Mouse (Mus musculus) right cerebral cortex, adult 2 months (tissue): Measurements from ENCODE around the gene Ube2n.

Experiments
- DNase-seq, 2 experiments: peaks; one replicate each; pipeline ENCODE4 v3.0.0; 2021 to 2022; ENCODE audit warnings: low spot score in 2 of 2

The Ube2n gene

GRCm38 (mm10) chr10:95514656-95515292 lies at the start of gene Ube2n:
Gene Ube2n (plus strand): TSS chr10:95515145.
- DNase-seq, result peak; percentile 96 to 99

- DNase-seq, result no peak
Observed at GRCm38 (mm10) chr10:95465485-95465896, 49.5 kb upstream of the Ube2n start.

DNA sequence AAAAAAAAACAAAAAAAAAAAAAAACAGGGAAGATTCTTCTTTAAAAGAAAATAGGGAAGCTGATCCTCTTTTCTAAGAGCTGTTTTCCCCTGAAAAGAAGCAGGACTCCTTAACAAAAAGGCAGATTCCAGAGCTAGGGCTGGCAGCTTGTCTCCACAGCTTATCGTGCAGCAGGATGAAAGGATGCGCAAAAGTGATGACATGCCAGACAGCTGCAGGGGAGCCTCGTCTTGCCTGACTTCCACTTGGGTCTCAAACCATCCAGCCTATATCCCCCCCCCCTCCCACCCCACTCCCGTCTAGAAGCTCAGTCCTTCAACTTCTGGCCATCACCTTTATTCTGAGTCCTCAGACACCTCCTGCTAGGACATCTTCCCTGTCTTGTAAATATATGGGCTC lies 46.1 kb upstream of the Ube2n start:
- DNase-seq, result no peak

DNA sequence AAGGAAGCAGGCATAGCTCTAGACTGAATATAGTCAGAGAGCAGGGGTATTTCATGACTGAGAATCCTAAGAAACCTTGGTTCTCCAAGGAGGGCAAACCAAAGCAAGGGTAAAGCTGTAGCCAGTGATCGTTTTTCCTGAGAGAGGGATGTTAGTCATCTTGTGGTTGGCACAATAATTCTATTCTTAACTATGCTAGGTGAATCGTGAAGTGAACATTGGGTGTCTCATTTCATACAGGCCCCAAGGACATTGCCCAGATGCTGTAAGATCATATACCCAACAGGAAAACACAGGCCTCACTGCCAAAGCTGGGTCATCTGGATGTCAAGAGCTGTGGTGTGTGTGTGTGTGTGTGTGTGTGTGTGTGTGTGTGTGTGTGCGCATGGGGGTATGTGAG lies 43.8 kb upstream of the Ube2n start:
- no peak for DNase-seq

DNA sequence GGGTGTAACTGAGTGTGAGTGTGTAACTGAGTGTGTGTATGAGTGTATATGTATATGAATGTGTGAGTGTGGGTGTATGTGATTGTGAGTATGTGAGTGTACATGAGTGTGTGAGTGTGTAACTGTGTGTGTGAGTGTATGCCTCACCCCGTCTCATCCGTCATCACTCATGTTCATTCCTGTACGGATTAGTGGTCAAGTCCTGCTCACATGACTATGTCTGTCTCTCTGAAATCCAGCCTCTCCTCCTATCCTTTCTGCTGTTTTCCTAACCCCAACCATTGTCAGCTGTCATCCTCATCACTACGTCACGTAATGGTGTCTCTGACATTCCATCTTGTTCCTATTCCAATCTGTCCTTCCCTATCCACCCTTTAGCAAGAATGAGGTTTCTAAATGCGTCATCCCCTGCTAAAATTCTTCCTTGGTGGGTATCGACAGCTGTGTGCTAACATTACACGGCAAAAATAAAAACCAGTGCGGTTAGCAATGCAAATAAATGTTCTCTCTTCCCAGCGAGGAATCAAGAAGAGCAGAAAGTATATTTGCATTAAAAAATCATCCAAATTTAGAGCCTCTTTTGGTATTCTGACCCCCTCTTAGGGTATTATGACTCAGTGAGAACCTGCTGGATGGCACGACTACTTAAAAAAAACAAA lies 42.9 kb upstream of the Ube2n start:
- peak; percentile 25 to 26 for DNase-seq

DNA sequence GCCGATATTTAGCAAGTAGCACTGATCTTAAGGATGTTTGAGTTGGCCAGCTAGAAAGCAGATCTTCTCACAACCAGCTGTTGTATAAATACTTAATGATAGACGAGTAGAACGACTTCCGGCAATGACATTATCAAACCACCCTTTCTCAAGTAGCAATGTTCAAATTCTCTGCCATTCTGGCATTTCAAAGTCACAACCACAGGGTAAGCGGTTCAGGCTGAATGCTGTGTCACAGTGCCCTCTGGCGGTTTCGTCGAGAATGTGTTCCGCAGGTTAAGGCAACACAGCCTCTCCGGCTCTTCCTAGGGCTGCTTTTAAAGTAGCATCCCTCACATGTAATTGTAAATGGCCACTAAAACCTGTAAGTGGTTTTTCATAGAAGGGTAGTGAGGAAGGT lies 39.0 kb upstream of the Ube2n start:
- peak; percentile 83 to 91 for DNase-seq

- DNase-seq, result no peak
Observed at GRCm38 (mm10) chr10:95477516-95477915, 37.4 kb upstream of the Ube2n start.

GRCm38 (mm10) chr10:95489653-95490052 lies 25.3 kb upstream of the Ube2n start:
- peak in 1 of 2 experiments; percentile 34 for DNase-seq

- no peak for DNase-seq
Observed at GRCm38 (mm10) chr10:95494268-95494667, 20.7 kb upstream of the Ube2n start.

DNA sequence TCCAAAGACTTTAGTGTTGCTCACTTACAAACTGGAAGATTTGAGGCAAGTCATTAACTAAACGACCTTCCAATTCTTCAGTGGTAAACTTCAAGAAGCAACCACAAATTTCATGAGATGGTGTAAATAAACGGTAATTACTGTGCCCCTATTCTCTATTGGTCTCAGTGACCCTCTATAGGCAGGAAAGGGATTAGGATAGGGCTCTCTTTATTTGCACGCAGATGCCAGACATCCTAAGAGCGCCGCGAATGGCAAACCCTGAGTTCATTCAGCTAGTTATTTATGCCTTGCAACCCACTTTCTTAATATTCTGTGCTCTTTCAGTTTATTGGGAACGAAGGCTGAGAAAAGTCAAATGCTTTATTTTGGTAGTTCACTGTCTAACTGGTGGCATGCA lies 13.9 kb upstream of the Ube2n start:
- no peak for DNase-seq

GRCm38 (mm10) chr10:95501463-95502081 lies 13.4 kb upstream of the Ube2n start, which contains the start of gene Mrpl42:
Gene Mrpl42 (minus strand): TSS chr10:95501940.
- peak; percentile 87 to 92 for DNase-seq

DNA sequence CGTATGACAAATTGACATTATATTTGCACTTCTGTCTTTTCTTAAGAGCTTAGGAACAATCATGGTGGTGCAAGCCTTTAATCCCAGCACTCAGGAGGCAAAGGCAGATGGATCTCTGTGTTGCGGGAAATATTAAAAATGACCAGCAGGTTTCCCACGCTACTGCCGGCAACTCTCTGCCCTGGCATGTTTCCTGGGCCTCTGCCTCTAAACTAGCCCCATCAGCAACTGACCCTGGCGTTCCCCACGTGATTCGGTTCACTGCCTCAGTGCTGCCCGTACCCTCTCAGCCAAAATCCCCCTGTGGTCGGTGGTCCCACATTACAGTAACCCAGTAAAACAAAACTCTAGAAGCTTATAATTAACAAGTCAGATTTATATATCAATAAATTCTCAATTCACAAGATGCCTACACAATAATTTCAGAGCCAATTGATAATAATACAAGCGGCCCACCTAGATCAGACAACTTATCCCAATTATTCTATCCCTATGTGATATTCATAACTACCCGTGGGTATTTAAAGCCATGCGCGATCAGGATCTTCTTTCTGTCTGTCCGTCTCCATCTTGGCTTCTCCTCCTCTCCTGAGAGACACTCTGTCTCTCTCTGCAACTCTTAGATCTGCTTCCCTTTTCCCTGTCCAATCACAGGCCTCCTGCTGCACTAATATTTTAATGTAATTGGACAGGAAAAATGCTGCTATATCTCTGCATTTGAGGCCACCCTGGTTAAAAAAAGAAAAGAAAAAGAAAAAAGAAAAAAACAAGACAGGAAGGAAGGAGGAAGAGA lies 11.3 kb upstream of the Ube2n start:
- no peak for DNase-seq

DNA sequence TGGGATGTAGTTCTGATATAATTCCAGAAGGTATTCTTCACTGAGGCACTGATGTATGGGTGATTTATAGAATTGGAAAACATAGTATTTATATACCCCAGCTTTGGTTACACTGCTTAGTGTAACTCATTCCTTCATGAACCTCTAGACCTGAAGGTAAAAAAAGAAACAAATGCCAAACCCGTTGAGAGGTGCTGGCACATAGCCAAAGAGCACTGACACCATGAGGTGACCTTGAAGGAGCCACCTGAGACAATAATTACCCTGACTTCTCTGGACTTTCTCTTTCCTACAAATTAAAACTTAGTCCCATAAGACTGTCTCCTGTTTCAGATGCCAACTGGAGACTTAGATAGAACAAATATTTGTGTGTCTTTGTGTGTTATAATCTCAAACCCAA lies 10.6 kb upstream of the Ube2n start:
- DNase-seq, result no peak

- DNase-seq, result no peak
Observed at GRCm38 (mm10) chr10:95508126-95508525, 6.8 kb upstream of the Ube2n start.

GRCm38 (mm10) chr10:95508793-95509192 lies 6.2 kb upstream of the Ube2n start:
- peak; percentile 25 to 28 for DNase-seq

DNA sequence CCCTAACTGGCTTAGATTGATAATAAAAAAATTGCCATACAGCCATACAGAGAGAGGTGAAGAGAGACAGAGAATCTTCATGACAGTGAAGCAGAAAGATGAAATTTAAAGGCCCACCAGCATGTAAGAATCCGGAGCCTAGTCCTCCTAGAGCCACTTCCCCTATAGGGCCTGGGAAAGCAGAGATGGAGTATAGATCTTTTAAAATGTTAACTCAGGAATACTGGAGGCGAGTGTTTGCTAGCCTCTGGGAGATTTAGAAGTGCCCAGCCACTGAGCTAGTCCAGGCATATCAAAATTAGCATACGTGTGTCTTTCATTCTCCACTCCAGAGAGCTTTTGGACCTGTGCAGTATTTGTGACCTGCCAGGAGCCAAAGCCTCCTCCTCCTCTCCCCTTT lies 5.7 kb upstream of the Ube2n start:
- no peak for DNase-seq

DNA sequence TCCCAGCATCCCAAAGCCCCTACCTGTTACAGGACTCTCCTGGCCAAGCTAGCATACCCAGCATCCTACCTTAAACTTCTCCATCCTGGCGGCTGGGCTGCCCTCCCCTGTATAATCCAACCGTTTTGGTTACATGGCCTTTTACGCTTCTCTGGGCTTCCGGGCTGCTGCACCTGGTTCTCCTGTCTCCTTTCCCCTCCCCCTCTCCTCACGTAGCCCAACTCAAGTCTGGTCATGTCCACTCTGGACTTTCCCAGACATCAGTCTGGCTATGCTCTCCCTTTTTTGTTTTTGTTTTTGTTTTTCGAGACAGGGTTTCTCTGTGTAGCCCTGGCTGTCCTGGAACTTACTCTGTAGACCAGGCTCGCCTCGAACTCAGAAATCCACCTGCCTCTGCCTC lies 2.3 kb upstream of the Ube2n start:
- DNase-seq, result no peak

DNA sequence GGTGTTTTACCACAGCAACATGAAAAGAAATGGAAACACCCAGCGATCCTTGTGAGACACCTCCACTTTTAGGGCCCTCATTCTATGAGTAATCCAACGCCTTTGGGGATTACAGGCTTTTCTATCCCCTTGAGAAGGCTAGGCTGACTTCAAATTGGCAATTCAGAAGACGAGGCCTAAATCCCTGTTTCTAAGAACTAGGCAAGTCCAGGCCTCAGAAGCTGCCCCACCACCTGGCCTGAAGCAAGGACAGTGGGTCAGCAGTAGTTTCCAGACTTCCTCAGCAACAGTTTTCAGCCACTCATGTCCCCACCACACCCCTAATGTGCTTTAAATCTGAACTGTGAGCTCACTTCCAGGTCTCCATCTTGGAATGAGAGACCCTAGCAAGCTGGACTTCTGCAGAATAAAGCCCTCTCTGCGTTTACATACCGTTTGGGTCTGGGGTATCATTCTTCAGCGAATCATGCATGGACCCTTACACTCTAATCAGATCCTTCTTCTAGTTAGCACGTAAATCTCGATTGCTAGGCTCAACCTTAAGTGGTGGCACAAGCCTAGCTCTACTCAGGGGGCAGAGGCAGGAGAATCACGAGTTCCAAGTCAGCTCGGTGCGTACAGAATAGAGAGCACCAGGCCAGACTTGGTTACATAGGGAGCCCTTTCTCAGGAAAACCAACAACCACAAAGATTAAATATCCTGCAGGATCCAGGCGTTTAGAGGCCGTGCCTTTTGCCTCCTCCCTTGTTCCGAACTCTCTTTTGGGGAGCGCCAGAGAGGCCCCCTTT lies 983 bp upstream of the Ube2n start:
- no peak for DNase-seq

GRCm38 (mm10) chr10:95515293-95515931 lies 467 bp downstream of the Ube2n start:
- DNase-seq, result peak; percentile 14 to 20

- DNase-seq, result no peak
Observed at GRCm38 (mm10) chr10:95517656-95518055, 2.7 kb downstream of the Ube2n start.
